Mouse (Mus musculus): Measurements from ENCODE around the gene Atg2b.

- no peak for TF ChIP-seq CTCF (IDR thresholded peaks at IDR 0.05; ENCODE audit: low read depth, low read length)
- TF ChIP-seq POLR2A (IDR thresholded peaks at IDR 0.05; ENCODE audit: extremely low read depth, insufficient read depth, low read length), result no peak
Measured at GRCm38 (mm10) chr12:105605212-105605611, 79.8 kb downstream of the Atg2b start.

All from liver, adult 2 months (tissue).